Mouse (Mus musculus) common myeloid progenitor, adult 5-6 weeks (primary cell): ENCODE measurements around the gene Sulf2. TPM values are rescaled to one million over a fixed set of nuclear protein-coding genes. Genes with fewer than 3 reads are reported as not detected.

ENCODE experiments used
- ATAC-seq: replicated peaks from 2 replicates; pipeline ENCODE4 v1.8.0; 2016; ENCODE audit warnings: low read depth, mild to moderate bottlenecking, moderate TSS enrichment, inconsistent platforms; ENCODE audit not compliant: poor library complexity, severe bottlenecking
- total RNA-seq: library from RNA; stranded (forward); fragments of 200-1000, 187-1606 nt; gene quantifications from 2 replicates; pipeline ENCODE4 v1.2.3, GENCODE M21; 2017

Gene Sulf2
- total RNA-seq, 1 experiment from 2014 or later, result 0.41 TPM

GRCm38 (mm10) chr2:166097443-166098291 lies 57.8 kb downstream of the Sulf2 start:
- ATAC-seq, result peak; percentile 67

- no peak for ATAC-seq
Measured at GRCm38 (mm10) chr2:166096834-166097233, 58.6 kb downstream of the Sulf2 start.

GRCm38 (mm10) chr2:166096300-166096699 lies 59.2 kb downstream of the Sulf2 start:
- ATAC-seq, result no peak

GRCm38 (mm10) chr2:166092412-166092811 lies 63.1 kb downstream of the Sulf2 start:
- no peak for ATAC-seq

- no peak for ATAC-seq
Measured at GRCm38 (mm10) chr2:166091599-166091998, 63.9 kb downstream of the Sulf2 start.

GRCm38 (mm10) chr2:166090131-166090581 lies 65.3 kb downstream of the Sulf2 start:
- ATAC-seq, result peak; percentile 43

- ATAC-seq, result no peak
Measured at GRCm38 (mm10) chr2:166088991-166089390, 66.5 kb downstream of the Sulf2 start.

GRCm38 (mm10) chr2:166086457-166087233 lies 68.8 kb downstream of the Sulf2 start:
- ATAC-seq, result no peak

DNA sequence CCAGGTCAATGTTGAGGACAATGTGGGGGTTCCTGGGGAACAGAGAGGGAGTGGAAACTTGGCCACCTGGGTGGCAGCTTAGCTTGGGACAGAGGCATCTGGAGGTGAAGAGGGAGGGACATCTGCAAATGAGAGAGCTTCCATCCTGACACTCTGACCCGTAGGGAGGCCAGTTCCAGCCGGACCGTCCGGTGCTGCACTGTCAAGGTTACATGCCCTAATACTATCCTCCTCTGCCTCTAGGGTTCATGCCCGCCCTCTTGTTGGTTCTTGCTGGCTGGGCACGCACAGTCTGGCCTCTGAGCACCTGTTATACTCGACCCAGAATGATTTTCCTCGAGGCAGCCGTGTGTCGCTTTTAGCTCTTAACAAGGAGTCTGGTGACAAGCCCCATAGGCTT lies 69.7 kb downstream of the Sulf2 start:
- ATAC-seq, result no peak

GRCm38 (mm10) chr2:166084964-166085363 lies 70.5 kb downstream of the Sulf2 start:
- 0 out of 2 replicates have a peak, but pooled peaks have one; percentile 17 for ATAC-seq

DNA sequence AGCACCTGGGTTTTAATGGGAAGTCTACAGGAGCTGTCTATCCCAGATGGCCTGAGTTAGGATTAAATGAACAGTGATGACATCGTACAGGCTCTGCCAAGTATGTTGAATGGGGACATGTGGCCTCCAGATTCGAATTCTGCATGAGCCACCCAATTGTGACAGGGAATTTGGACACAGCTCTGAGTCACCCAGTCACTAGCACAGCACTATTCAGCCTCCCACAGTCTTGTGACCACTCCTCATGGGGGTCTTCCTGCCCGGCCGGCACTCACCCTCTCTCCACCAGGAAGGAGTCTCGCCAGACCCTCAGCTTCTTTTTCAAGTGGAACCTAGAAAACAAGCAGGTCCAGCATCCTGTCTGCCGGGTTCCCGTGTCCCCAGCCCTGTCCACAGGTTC lies 71.4 kb downstream of the Sulf2 start:
- no peak for ATAC-seq

DNA sequence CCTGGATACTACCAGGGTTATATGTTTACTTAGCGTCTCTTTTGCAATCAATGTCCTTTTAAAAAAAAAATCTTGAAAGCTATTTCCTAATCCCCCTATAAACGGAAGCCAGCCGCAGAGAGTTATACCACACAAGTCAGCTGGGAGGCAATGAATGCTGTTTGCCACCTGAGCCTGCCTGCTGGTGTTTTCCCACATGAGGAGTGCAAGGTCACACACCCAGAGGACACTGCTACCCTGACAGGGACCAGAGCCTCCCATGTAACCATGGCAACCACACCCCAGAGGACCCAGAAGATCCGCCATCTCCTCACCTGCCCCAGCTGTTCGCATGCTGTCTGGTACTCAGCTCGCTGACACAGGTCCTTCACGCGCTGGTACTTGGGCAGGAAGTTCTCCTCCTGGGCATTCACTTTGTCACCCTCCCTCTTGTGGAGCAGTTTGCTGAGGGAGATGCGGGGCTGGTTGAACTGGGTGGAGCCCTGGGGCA lies 71.9 kb downstream of the Sulf2 start:
- ATAC-seq, result 0 out of 2 replicates have a peak, but pooled peaks have one; percentile 19

DNA sequence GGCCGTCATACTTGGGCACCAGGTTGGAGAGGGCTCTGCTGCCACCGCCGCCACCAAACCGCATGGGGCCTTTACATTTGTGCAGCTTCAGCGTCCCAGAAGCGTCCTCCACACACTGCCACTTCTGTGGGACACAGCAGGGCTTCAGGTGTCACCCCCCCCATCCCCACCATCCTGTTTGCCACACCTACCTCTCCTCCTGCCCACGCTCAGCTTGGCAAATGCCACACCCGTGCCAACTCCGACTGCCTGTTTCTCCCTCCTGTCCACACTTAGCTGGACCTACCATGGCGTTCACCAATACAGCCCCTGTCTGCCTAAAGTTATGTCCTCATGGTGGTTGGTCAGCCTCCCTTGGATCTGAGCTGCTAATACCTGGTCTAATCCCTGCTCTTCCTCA lies 72.8 kb downstream of the Sulf2 start:
- no peak for ATAC-seq

DNA sequence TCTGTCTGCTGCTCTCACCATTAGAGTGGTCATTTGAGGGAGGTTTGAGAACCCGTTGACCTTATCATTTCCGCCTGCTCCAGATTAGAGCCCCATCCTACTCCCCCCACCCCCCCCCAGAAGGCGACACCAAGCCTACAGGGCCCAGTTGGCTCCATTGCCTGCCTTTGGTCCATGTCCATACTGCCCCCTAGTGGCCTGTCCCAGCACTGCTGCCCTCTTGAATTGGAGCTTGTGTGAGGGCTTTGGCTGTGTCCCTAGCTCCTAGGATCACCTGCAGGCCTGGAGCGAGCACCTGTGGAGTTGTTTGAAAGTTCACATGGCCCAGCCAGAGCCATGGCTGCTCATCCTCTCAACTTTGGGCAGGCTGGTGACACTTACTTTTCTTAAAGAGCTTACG lies 73.3 kb downstream of the Sulf2 start:
- ATAC-seq, result 0 out of 2 replicates have a peak, but pooled peaks have one; percentile 26

DNA sequence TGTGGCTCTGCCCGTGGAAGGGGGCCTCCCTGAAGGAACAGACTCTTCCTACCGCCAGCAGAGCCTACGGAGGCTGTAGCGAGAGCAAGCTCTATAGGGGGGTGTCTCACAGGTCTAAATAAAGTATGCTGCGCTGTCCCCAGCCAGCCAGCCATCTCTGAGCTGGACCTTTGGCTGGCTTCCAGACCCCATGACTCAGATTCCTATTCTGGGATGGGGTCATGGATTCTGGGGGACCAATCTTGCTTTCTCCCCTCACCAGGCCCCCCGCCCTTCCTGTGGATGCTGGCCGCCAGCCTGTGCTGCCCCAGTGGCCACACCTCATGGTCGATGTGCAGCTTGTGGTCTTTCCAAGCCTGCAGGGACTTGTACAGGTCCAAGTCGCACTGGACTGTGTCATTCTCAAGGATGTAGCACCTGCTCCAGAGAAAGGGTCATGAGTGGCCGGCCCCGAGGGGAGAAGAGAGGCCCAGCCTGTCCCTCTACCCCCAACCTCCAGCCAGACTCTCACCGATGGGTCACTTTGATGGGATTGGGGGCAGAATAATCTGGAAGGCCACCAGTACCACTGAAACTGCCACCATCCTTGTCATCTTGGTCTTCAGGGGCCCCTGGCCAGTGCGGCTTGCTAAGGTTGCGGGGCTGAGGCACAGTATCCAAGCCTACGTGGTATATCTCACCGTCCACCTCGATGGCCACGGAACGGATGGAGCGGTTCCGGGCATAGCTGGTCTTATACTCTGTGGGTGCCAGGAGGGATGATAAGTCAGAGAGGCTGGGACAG lies 74.3 kb downstream of the Sulf2 start:
- ATAC-seq, result no peak

- peak; percentile 72 for ATAC-seq
Measured at GRCm38 (mm10) chr2:166079961-166080885, 75.2 kb downstream of the Sulf2 start.

DNA sequence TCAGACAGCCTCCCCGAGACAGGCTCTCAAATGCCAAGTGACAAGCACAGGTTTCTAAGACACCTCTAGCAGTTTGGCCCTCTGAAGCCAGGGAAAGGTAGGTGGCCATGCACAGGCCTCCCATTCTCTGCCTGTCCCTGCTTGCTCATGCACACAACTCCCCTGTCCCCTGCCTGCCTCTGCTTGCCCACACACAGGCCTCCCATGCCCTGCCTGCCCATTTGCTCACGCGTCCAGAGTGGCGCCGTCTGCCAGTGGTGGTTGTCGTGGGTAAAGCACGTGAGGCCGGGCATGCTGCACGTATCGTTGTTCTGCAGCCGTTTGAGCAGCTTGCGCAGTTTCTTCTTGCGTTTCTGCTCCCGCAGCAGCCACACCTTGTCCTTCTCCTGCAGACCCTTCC lies 76.2 kb downstream of the Sulf2 start:
- ATAC-seq, result no peak

DNA sequence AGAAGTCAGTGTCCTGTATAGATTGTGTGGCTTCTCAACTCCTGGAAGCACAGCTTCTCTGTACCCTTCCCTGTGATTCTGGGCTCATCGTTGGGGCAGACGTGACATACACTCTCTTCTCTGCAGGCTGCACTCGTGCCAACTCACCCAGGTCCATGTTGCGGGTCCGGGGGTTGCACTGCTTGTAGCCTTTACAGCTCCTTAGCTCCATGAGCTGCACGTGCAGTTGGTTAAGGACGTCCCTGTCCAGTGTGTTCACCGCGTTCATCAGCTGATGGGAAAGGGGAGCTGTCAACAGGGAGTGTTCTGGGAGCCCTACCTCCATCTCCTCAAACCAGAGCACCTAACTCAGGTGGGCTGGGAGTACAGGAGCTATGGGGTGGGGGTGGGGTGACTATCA lies 78.1 kb downstream of the Sulf2 start:
- ATAC-seq, result no peak

DNA sequence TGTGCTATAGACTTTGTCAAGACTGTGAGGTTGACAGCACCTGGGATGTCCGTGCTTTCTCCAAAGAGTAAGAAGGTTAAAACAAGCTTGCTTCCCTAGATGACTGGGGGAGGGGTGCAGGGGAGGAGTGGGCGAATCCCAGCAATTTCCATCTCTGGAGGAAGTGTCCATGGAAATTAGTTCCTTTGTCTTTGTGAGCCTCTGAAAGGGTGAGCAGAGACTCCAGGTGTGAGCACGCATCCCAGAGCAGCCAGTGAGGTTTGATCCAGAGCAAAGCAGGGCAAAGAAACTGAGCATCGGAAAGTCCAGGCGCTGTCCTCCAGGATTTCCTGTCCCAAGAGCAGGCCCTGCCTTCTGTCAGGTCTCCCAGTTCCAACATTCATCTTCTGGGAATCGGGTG lies 81.1 kb downstream of the Sulf2 start:
- ATAC-seq, result no peak
